ENCODE assay signal across 25 mouse cellular contexts in genomic region chr3:38248941-38249340, GRCm38 (mm10).
DNase-seq lines count a peak whose midpoint lies in the region; ATAC-seq and TF ChIP-seq lines count a peak whose summit lies in the region.
"Had no signal": no experiment of that assay in that cellular context is flagged by ENCODE, and none has a peak within 500 bp of the region (broad histone marks: within the 10 kb centered on the region; RNA-seq: fewer than 3 reads in every experiment).

No protein-coding gene starts in this region.

- no peak overlapping the region for H3K27ac ChIP-seq in embryonic facial prominence, embryonic 14.5 days (replicated peaks; ENCODE audit: low read depth, low read length)
- no peak overlapping the region for H3K27ac ChIP-seq in embryonic facial prominence, embryonic 10.5 days (replicated peaks)
- no peak overlapping the region for H3K27ac ChIP-seq in intestine, embryonic 14.5 days (ENCODE audit: low read depth)
- H3K27ac ChIP-seq in intestine, postnatal 0 days (ENCODE audit: low read depth, low read length) = no peak overlapping the region
- H3K27ac ChIP-seq in stomach, embryonic 16.5 days (ENCODE audit: low read length) = no peak overlapping the region
- H3K27ac ChIP-seq in stomach, postnatal 0 days (replicated peaks) = no peak overlapping the region
- H3K27ac ChIP-seq: embryonic facial prominence, embryonic 13.5 days; forebrain, embryonic 10.5 days; forebrain, embryonic 13.5 days; gastrocnemius, adult 2 months; heart, embryonic 10.5 days; hindbrain, embryonic 10.5 days; hindbrain, embryonic 13.5 days had no signal

- no peak overlapping the region for H3K4me3 ChIP-seq in embryonic facial prominence, embryonic 14.5 days (ENCODE audit: low read depth, low read length)
- no peak overlapping the region for H3K4me3 ChIP-seq in embryonic facial prominence, embryonic 10.5 days
- no peak overlapping the region for H3K4me3 ChIP-seq in intestine, embryonic 14.5 days (ENCODE audit: low read depth, low read length)
- no peak overlapping the region for H3K4me3 ChIP-seq in intestine, postnatal 0 days (ENCODE audit: low read depth, low read length)
- no peak overlapping the region for H3K4me3 ChIP-seq in stomach, embryonic 16.5 days (replicated peaks; ENCODE audit: low read length)
- no peak overlapping the region for H3K4me3 ChIP-seq in stomach, postnatal 0 days (ENCODE audit: low read depth, low read length)
- H3K4me3 ChIP-seq: embryonic facial prominence, embryonic 13.5 days; forebrain, embryonic 10.5 days; forebrain, embryonic 13.5 days; gastrocnemius, adult 2 months; heart, embryonic 10.5 days; hindbrain, embryonic 10.5 days; hindbrain, embryonic 13.5 days had no signal

- no peak for TF ChIP-seq EP300 in stomach, postnatal 0 days (optimal IDR thresholded peaks at IDR 0.05)

- H3K27me3 ChIP-seq in embryonic facial prominence, embryonic 14.5 days (replicated peaks; ENCODE audit: control insufficient read depth, insufficient read depth, low read length) = no peaks in the 10 kb centered on the region
- no peaks in the 10 kb centered on the region for H3K27me3 ChIP-seq in embryonic facial prominence, embryonic 10.5 days (replicated peaks; ENCODE audit: low read depth, poor library complexity, severe bottlenecking)
- H3K27me3 ChIP-seq in intestine, embryonic 14.5 days (replicated peaks; ENCODE audit: control insufficient read depth, insufficient read depth, low read length) = no peaks in the 10 kb centered on the region
- no peaks in the 10 kb centered on the region for H3K27me3 ChIP-seq in intestine, postnatal 0 days (replicated peaks; ENCODE audit: control insufficient read depth, insufficient read depth, low read length)
- H3K27me3 ChIP-seq in stomach, embryonic 16.5 days (ENCODE audit: control insufficient read depth, insufficient read depth, low read length) = no peaks in the 10 kb centered on the region
- no peaks in the 10 kb centered on the region for H3K27me3 ChIP-seq in stomach, postnatal 0 days (ENCODE audit: control insufficient read depth, insufficient read depth, low read length)
- H3K27me3 ChIP-seq: embryonic facial prominence, embryonic 13.5 days; forebrain, embryonic 13.5 days; hindbrain, embryonic 13.5 days; Patski had no signal

- H3K9ac ChIP-seq in embryonic facial prominence, embryonic 14.5 days (ENCODE audit: low read depth, low read length) = no peak overlapping the region
- H3K9ac ChIP-seq in intestine, embryonic 14.5 days (ENCODE audit: low read length) = no peak overlapping the region
- no peak overlapping the region for H3K9ac ChIP-seq in intestine, postnatal 0 days (ENCODE audit: low read depth, low read length)
- H3K9ac ChIP-seq in stomach, embryonic 16.5 days (ENCODE audit: low read length) = no peak overlapping the region
- no peak overlapping the region for H3K9ac ChIP-seq in stomach, postnatal 0 days (ENCODE audit: low read length)
- H3K9ac ChIP-seq: embryonic facial prominence, embryonic 13.5 days; forebrain, embryonic 13.5 days; hindbrain, embryonic 13.5 days had no signal

- H3K9me3 ChIP-seq in embryonic facial prominence, embryonic 14.5 days (ENCODE audit: control insufficient read depth, low read length) = no peaks in the 10 kb centered on the region
- H3K9me3 ChIP-seq in embryonic facial prominence, embryonic 10.5 days = no peaks in the 10 kb centered on the region
- no peaks in the 10 kb centered on the region for H3K9me3 ChIP-seq in intestine, embryonic 14.5 days (ENCODE audit: control insufficient read depth, low read length)
- H3K9me3 ChIP-seq in intestine, postnatal 0 days (ENCODE audit: control insufficient read depth) = no peaks in the 10 kb centered on the region
- no peaks in the 10 kb centered on the region for H3K9me3 ChIP-seq in stomach, embryonic 16.5 days (replicated peaks; ENCODE audit: control insufficient read depth, low read length)
- no peaks in the 10 kb centered on the region for H3K9me3 ChIP-seq in stomach, postnatal 0 days (ENCODE audit: control insufficient read depth, low read length)
- H3K9me3 ChIP-seq: embryonic facial prominence, embryonic 13.5 days; forebrain, embryonic 10.5 days; forebrain, embryonic 13.5 days; heart, embryonic 10.5 days; hindbrain, embryonic 10.5 days; hindbrain, embryonic 13.5 days had no signal

- TF ChIP-seq CTCF in intestine, postnatal 0 days (IDR thresholded peaks at IDR 0.05; ENCODE audit: low read depth) = no peak
- no peak for TF ChIP-seq CTCF in stomach, postnatal 0 days (IDR thresholded peaks at IDR 0.05; ENCODE audit: low read depth)

- H3K36me3 ChIP-seq in embryonic facial prominence, embryonic 14.5 days (ENCODE audit: control insufficient read depth, insufficient read depth, low read length) = no peaks in the 10 kb centered on the region
- no peaks in the 10 kb centered on the region for H3K36me3 ChIP-seq in embryonic facial prominence, embryonic 10.5 days (replicated peaks)
- H3K36me3 ChIP-seq in intestine, embryonic 14.5 days (ENCODE audit: control insufficient read depth, insufficient read depth, low read length) = no peaks in the 10 kb centered on the region
- no peaks in the 10 kb centered on the region for H3K36me3 ChIP-seq in intestine, postnatal 0 days (ENCODE audit: control insufficient read depth, insufficient read depth)
- no peaks in the 10 kb centered on the region for H3K36me3 ChIP-seq in stomach, embryonic 16.5 days (ENCODE audit: control insufficient read depth, insufficient read depth, low read length)
- H3K36me3 ChIP-seq in stomach, postnatal 0 days (ENCODE audit: control insufficient read depth, insufficient read depth, low read length) = no peaks in the 10 kb centered on the region
- H3K36me3 ChIP-seq: embryonic facial prominence, embryonic 13.5 days; forebrain, embryonic 10.5 days; heart, embryonic 10.5 days; hindbrain, embryonic 10.5 days; hindbrain, embryonic 13.5 days had no signal

- H3K4me2 ChIP-seq in embryonic facial prominence, embryonic 14.5 days (ENCODE audit: low read depth, low read length) = no peak overlapping the region
- no peak overlapping the region for H3K4me2 ChIP-seq in intestine, embryonic 14.5 days (ENCODE audit: low read length)
- H3K4me2 ChIP-seq in intestine, postnatal 0 days (replicated peaks; ENCODE audit: low read depth) = no peak overlapping the region
- H3K4me2 ChIP-seq in stomach, embryonic 16.5 days (ENCODE audit: low read depth, low read length) = no peak overlapping the region
- no peak overlapping the region for H3K4me2 ChIP-seq in stomach, postnatal 0 days (replicated peaks; ENCODE audit: low read depth)
- H3K4me2 ChIP-seq: embryonic facial prominence, embryonic 13.5 days; forebrain, embryonic 13.5 days; hindbrain, embryonic 13.5 days had no signal

- no peaks in the 10 kb centered on the region for H3K4me1 ChIP-seq in embryonic facial prominence, embryonic 14.5 days (ENCODE audit: control insufficient read depth, insufficient read depth, low read length)
- H3K4me1 ChIP-seq in embryonic facial prominence, embryonic 10.5 days = no peaks in the 10 kb centered on the region
- no peaks in the 10 kb centered on the region for H3K4me1 ChIP-seq in intestine, embryonic 14.5 days (replicated peaks; ENCODE audit: control insufficient read depth, insufficient read depth, low read length)
- H3K4me1 ChIP-seq in intestine, postnatal 0 days (replicated peaks; ENCODE audit: control insufficient read depth, insufficient read depth, low read length) = no peaks in the 10 kb centered on the region; the same call in 1 of the 2 replicates
- peaks cover 5% of the 10 kb centered on the region; the same call in 1 of the 2 replicates for H3K4me1 ChIP-seq in stomach, embryonic 16.5 days (ENCODE audit: control insufficient read depth, insufficient read depth, low read length)
- H3K4me1 ChIP-seq in stomach, postnatal 0 days (replicated peaks; ENCODE audit: control insufficient read depth, insufficient read depth) = no peaks in the 10 kb centered on the region
- H3K4me1 ChIP-seq: embryonic facial prominence, embryonic 13.5 days; forebrain, embryonic 10.5 days; forebrain, embryonic 13.5 days; hindbrain, embryonic 10.5 days; hindbrain, embryonic 13.5 days had no signal

- DNase-seq in embryonic facial prominence, embryonic 14.5 days (ENCODE audit: low spot score) = peak; percentile 26
- DNase-seq in embryonic facial prominence, embryonic 10.5 days (ENCODE audit: low spot score) = no peak
- DNase-seq in intestine, embryonic 14.5 days (ENCODE audit: low spot score) = peak; percentile 10
- DNase-seq in stomach, postnatal 0 days (ENCODE audit: low spot score) = no peak
- DNase-seq: adrenal gland, adult 2 months; adrenal gland, postnatal 14 days; cerebellum, adult 11 months; cerebellum, adult 2 months; cerebellum, adult 9-11 months; cerebellum, postnatal 25 days; gastrocnemius, adult 2 months; gastrocnemius, postnatal 14 days; heart, adult 18-20 months; kidney, adult 18-20 months had no signal

- 50% methylated on average over 1 of the region's 1 CpGs for WGBS in embryonic facial prominence, embryonic 14.5 days
- WGBS in embryonic facial prominence, embryonic 10.5 days = 84% methylated on average over 1 of the region's 1 CpGs
- WGBS in intestine, embryonic 14.5 days = 67% methylated on average over 1 of the region's 1 CpGs
- WGBS in intestine, postnatal 0 days = 61% methylated on average over 1 of the region's 1 CpGs
- WGBS in stomach, embryonic 16.5 days = 43% methylated on average over 1 of the region's 1 CpGs
- WGBS in stomach, postnatal 0 days = 57% methylated on average over 1 of the region's 1 CpGs

- ATAC-seq in embryonic facial prominence, embryonic 14.5 days (ENCODE audit: low read depth) = no peak
- no peak for ATAC-seq in intestine, embryonic 14.5 days (replicated peaks; ENCODE audit: low FRiP score, low TSS enrichment, low read depth)
- ATAC-seq in intestine, postnatal 0 days = no peak
- peak; percentile 58; the same call in 1 of the 2 replicates for ATAC-seq in stomach, embryonic 16.5 days (ENCODE audit: insufficient read depth, low FRiP score)
- no peak for ATAC-seq in stomach, postnatal 0 days (ENCODE audit: low FRiP score, low TSS enrichment)
- ATAC-seq: forebrain, embryonic 13.5 days; forebrain, embryonic 16.5 days; hindbrain, embryonic 16.5 days; Patski had no signal

Comparison
In these comparisons a context has a peak if more than half of its experiments do, and no peak if none do; other contexts are left out.
1. DNase-seq: peak in embryonic facial prominence, embryonic 14.5 days (single experiment) and intestine, embryonic 14.5 days (single experiment); none in embryonic facial prominence, embryonic 10.5 days (single experiment) and stomach, postnatal 0 days (single experiment).